Mouse (Mus musculus): ENCODE data around the gene Lgals12. TPM values are rescaled to one million over a fixed set of nuclear protein-coding genes. Genes with fewer than 3 reads are reported as not detected.
A peak's percentile ranks its signal among the peaks of the same experiment; 100 is the strongest.

Lgals12 gene
- total and polyA plus RNA-seq, 3 experiments, result not detected

DNA sequence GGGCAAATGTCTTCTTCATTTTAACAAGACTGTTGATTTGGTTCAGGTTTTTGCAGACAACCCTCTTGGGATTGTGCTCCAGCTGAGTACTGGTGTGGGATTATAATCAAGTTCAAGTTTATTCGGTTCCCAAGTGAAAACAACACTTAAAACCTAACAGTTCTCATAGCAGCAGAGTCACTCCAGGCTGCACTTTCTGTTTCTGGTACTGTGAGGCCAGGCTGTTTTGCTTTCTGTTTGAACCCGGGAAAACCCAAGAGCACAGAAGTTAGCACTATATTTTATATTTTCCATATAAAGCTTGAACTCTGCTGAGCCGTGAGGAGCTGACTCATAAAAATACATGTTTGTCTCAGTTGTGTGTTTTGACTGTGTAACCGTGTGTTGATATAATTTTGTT is 48.3 kb downstream of the Lgals12 start:
- peak overlapping the region; percentile 76 for H3K9ac ChIP-seq (ENCODE audit: control insufficient read depth, low read depth, low read length, poor library complexity, severe bottlenecking)
- DNase-seq (ENCODE audit: low read depth, low spot score), result no peak
- H3K9me3 ChIP-seq (replicated peaks; ENCODE audit: insufficient read depth, low read length), result no peaks in the 10 kb centered on the region
- peaks cover 6 to 11% of the 10 kb centered on the region in 2 experiments for H3K4me1 ChIP-seq (ENCODE audit: control insufficient read depth in 1 of 2, insufficient read depth in 2 of 2, low read length in 2 of 2)
- TF ChIP-seq SMC3 (IDR thresholded peaks at IDR 0.05; ENCODE audit: low read depth, low read length) (no peak), TCF12 (IDR thresholded peaks at IDR 0.05; ENCODE audit: low read depth, low read length) (no peak), POLR2AphosphoS5 (IDR thresholded peaks at IDR 0.05; ENCODE audit: borderline replicate concordance, low read depth, low read length) (no peak), KAT2A (conservative IDR thresholded peaks at IDR 0.05; ENCODE audit: low read depth, low read length) (no peak), TAL1 (IDR thresholded peaks at IDR 0.05; ENCODE audit: low read length) (no peak), USF2 (IDR thresholded peaks at IDR 0.05; ENCODE audit: borderline replicate concordance in 1 of 2, insufficient read depth in 1 of 2, low read depth in 1 of 2, low read length in 2 of 2) (no peak), CTCF (IDR thresholded peaks at IDR 0.05 in 2 of 3, conservative IDR thresholded peaks at IDR 0.05 in 1 of 3; ENCODE audit: control insufficient read depth in 1 of 3, insufficient read depth in 1 of 3, low read depth in 2 of 3, low read length in 3 of 3, poor library complexity in 1 of 3, severe bottlenecking in 1 of 3) (no peak)
- H3K4me3 ChIP-seq (ENCODE audit: control insufficient read depth in 1 of 2, insufficient read depth in 1 of 2, low read depth in 2 of 2, low read length in 2 of 2), result peak overlapping the region; percentile 65 to 83
- H3K27me3 ChIP-seq (ENCODE audit: control insufficient read depth in 1 of 2, insufficient read depth in 2 of 2, low read length in 2 of 2), result no peaks in the 10 kb centered on the region
- H3K27ac ChIP-seq (ENCODE audit: control insufficient read depth, low read depth, low read length), result no peak overlapping the region
- peaks cover 0 to 8% of the 10 kb centered on the region in 2 experiments; a peak in 2 of 4 replicates for H3K36me3 ChIP-seq (ENCODE audit: control insufficient read depth in 1 of 2, insufficient read depth in 2 of 2, low read length in 2 of 2)
- peaks cover 3% of the 10 kb centered on the region; the same call in 1 of the 2 replicates for H3K79me2 ChIP-seq (ENCODE audit: control insufficient read depth, insufficient read depth, low read length, poor library complexity)

DNA sequence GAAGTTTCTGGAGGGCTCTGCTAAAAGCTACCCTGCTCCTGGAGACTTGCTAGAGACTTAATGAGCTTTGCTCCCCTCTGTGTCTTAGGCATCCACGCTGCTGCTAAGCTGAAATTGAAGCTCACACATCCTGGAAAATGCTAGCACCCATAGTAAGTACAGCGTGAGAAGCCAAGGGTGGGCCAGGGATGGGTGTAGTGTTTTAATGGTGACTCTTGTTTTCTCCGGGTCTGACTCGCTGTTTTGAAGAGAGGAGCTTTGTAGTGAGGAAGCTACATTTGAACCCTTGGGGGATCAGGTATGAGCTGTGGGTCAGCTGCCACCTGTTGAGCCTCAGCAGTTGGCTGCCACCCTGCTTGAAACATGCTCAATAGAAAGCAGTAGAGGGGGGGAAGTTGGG is 49.1 kb downstream of the Lgals12 start:
- peaks cover 10 to 14% of the 10 kb centered on the region in 2 experiments for H3K4me1 ChIP-seq (ENCODE audit: control insufficient read depth in 1 of 2, insufficient read depth in 2 of 2, low read length in 2 of 2)
- peak overlapping the region; percentile 76 for H3K9ac ChIP-seq (ENCODE audit: control insufficient read depth, low read depth, low read length, poor library complexity, severe bottlenecking)
- H3K27me3 ChIP-seq (ENCODE audit: control insufficient read depth in 1 of 2, insufficient read depth in 2 of 2, low read length in 2 of 2), result no peaks in the 10 kb centered on the region
- H3K9me3 ChIP-seq (replicated peaks; ENCODE audit: insufficient read depth, low read length), result no peaks in the 10 kb centered on the region
- H3K79me2 ChIP-seq (ENCODE audit: control insufficient read depth, insufficient read depth, low read length, poor library complexity), result peaks cover 3% of the 10 kb centered on the region; the same call in 1 of the 2 replicates
- peaks cover 0 to 8% of the 10 kb centered on the region in 2 experiments; a peak in 2 of 4 replicates for H3K36me3 ChIP-seq (ENCODE audit: control insufficient read depth in 1 of 2, insufficient read depth in 2 of 2, low read length in 2 of 2)
- no peak for DNase-seq (ENCODE audit: low read depth, low spot score)
- H3K27ac ChIP-seq (ENCODE audit: control insufficient read depth, low read depth, low read length), result peak overlapping the region; percentile 2; the same call in 1 of the 2 replicates
- H3K4me3 ChIP-seq (ENCODE audit: control insufficient read depth in 1 of 2, insufficient read depth in 1 of 2, low read depth in 2 of 2, low read length in 2 of 2), result peak overlapping the region; percentile 65 to 83
- TF ChIP-seq ZC3H11A (IDR thresholded peaks at IDR 0.05; ENCODE audit: low read depth, low read length) (no peak), CHD1 (IDR thresholded peaks at IDR 0.05; ENCODE audit: low read depth, low read length) (0 out of 2 replicates have a peak, but pooled peaks have one; percentile 74), MAZ (IDR thresholded peaks at IDR 0.05; ENCODE audit: low read depth, low read length) (0 out of 2 replicates have a peak, but pooled peaks have one; percentile 18)

DNA sequence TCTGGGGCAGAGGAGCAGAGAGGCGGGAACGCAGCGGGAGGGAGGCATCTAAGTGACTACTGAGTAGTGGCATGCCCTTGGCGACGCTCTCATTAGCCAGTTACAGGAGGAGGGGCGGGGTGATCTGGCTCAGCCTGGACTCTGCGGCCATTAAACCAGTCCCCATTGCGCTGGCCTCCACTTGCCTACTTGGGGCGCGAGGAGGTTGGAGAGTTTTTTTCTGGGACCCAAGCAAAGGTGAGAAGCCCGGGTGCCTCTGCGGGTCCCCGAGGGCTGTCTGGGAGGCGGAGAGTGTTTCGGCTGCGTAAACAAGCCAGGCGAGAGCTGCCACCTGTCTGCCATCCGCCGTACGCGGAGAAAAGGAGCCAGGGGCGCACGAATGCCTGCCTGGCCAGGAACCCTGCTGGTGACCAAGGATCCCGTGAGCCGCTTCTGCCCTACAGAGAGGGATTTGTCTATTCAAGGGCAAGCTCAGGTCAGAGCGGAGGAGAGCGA is 49.6 kb downstream of the Lgals12 start, which contains the start of gene Pla2g16:
Pla2g16 (plus strand) TSS at position 132 of the 495 bp plus-strand sequence.
- peak within 1 kb of the TSS; percentile 65 to 83 for H3K4me3 ChIP-seq (ENCODE audit: control insufficient read depth in 1 of 2, insufficient read depth in 1 of 2, low read depth in 2 of 2, low read length in 2 of 2)
- H3K36me3 ChIP-seq (ENCODE audit: control insufficient read depth in 1 of 2, insufficient read depth in 2 of 2, low read length in 2 of 2), result peaks cover 0 to 10% of the 10 kb centered on the region in 2 experiments; a peak in 2 of 4 replicates
- DNase-seq (ENCODE audit: low read depth, low spot score), result peak; percentile 89
- peaks cover 3% of the 10 kb centered on the region; the same call in 1 of the 2 replicates for H3K79me2 ChIP-seq (ENCODE audit: control insufficient read depth, insufficient read depth, low read length, poor library complexity)
- peak within 1 kb of the TSS; percentile 2; the same call in 1 of the 2 replicates for H3K27ac ChIP-seq (ENCODE audit: control insufficient read depth, low read depth, low read length)
- H3K9ac ChIP-seq (ENCODE audit: control insufficient read depth, low read depth, low read length, poor library complexity, severe bottlenecking), result peak within 1 kb of the TSS; percentile 76
- H3K4me1 ChIP-seq (ENCODE audit: control insufficient read depth in 1 of 2, insufficient read depth in 2 of 2, low read length in 2 of 2), result peaks cover 11 to 19% of the 10 kb centered on the region in 2 experiments
- H3K9me3 ChIP-seq (replicated peaks; ENCODE audit: insufficient read depth, low read length), result no peaks in the 10 kb centered on the region
- H3K27me3 ChIP-seq (ENCODE audit: control insufficient read depth in 1 of 2, insufficient read depth in 2 of 2, low read length in 2 of 2), result no peaks in the 10 kb centered on the region
- peak in 1 of 3 experiments; percentile 10; a peak in 3 of 6 replicates for TF ChIP-seq CTCF (IDR thresholded peaks at IDR 0.05 in 2 of 3, conservative IDR thresholded peaks at IDR 0.05 in 1 of 3; ENCODE audit: control insufficient read depth in 1 of 3, insufficient read depth in 1 of 3, low read depth in 2 of 3, low read length in 3 of 3, poor library complexity in 1 of 3, severe bottlenecking in 1 of 3)
- TF ChIP-seq USF2 (IDR thresholded peaks at IDR 0.05; ENCODE audit: borderline replicate concordance in 1 of 2, insufficient read depth in 1 of 2, low read depth in 1 of 2, low read length in 2 of 2), result no peak
- no peak for TF ChIP-seq CHD2 (IDR thresholded peaks at IDR 0.05; ENCODE audit: low read length)
- no peak for TF ChIP-seq MAFK (IDR thresholded peaks at IDR 0.05; ENCODE audit: borderline replicate concordance, low read depth, low read length)
- TF ChIP-seq ZMIZ1 (IDR thresholded peaks at IDR 0.05; ENCODE audit: low read depth, low read length), result 0 out of 2 replicates have a peak, but pooled peaks have one; percentile 45
- no peak for TF ChIP-seq KAT2A (conservative IDR thresholded peaks at IDR 0.05; ENCODE audit: low read depth, low read length)
- no peak for TF ChIP-seq TAL1 (IDR thresholded peaks at IDR 0.05; ENCODE audit: low read length)
- TF ChIP-seq MYB (IDR thresholded peaks at IDR 0.05; ENCODE audit: low read depth, low read length), result no peak
- no peak for TF ChIP-seq ELF1 (IDR thresholded peaks at IDR 0.05; ENCODE audit: low read depth, low read length)
- TF ChIP-seq E2F4 (IDR thresholded peaks at IDR 0.05; ENCODE audit: borderline replicate concordance, low read depth, low read length), result no peak
- TF ChIP-seq ZKSCAN1 (IDR thresholded peaks at IDR 0.05; ENCODE audit: low read depth, low read length), result no peak
- TF ChIP-seq BHLHE40 (IDR thresholded peaks at IDR 0.05; ENCODE audit: borderline replicate concordance, low read depth, low read length), result no peak
- TF ChIP-seq TBP (IDR thresholded peaks at IDR 0.05; ENCODE audit: low read depth, low read length), result 0 out of 2 replicates have a peak, but pooled peaks have one; percentile 45
- TF ChIP-seq HCFC1 (IDR thresholded peaks at IDR 0.05; ENCODE audit: low read depth, low read length), result no peak
- TF ChIP-seq UBTF (IDR thresholded peaks at IDR 0.05; ENCODE audit: borderline replicate concordance, insufficient read depth, low read depth, low read length), result no peak
- TF ChIP-seq ZNF384 (IDR thresholded peaks at IDR 0.05; ENCODE audit: low read depth, low read length), result 0 out of 2 replicates have a peak, but pooled peaks have one; percentile 4
- no peak for TF ChIP-seq GATA1 (IDR thresholded peaks at IDR 0.05; ENCODE audit: low read depth, low read length)

All from MEL (cell line).